Mouse (Mus musculus) liver, adult 2 months (tissue): ENCODE measurements around the gene Ankrd28. TPM values are rescaled to one million over a fixed set of nuclear protein-coding genes. Genes with fewer than 3 reads are reported as not detected.
A peak's percentile ranks its signal among the peaks of the same experiment; 100 is the strongest.

ENCODE experiments used
- DNase-seq: peaks from one replicate; pipeline ENCODE4 v3.0.0-alpha.2; 2011; ENCODE audit warnings: low read depth, low spot score; ENCODE audit errors: extremely low read depth
- H3K27ac ChIP-seq: fragments of 200-500 bp; replicated peaks from 2 replicates; pipeline ENCODE4 v1.5.1; 2012; ENCODE audit warnings: low read depth, mild to moderate bottlenecking, control low read depth, inconsistent platforms, low read length; ENCODE audit not compliant: insufficient read depth
- H3K27me3 ChIP-seq: fragments of 200-500 bp; 2 replicates; pipeline ENCODE4 v1.6.1; 2012; ENCODE audit warnings: mild to moderate bottlenecking, moderate library complexity, low read length, inconsistent platforms; ENCODE audit not compliant: control insufficient read depth, insufficient read depth
- H3K36me3 ChIP-seq: fragments of 200-500 bp; 2 replicates; pipeline ENCODE4 v1.6.1; 2012; ENCODE audit warnings: low read length, inconsistent platforms; ENCODE audit not compliant: control insufficient read depth, insufficient read depth
- H3K4me1 ChIP-seq: fragments of 200-500 bp; 2 replicates; pipeline ENCODE4 v1.6.1; 2011; ENCODE audit warnings: low read length; ENCODE audit not compliant: control insufficient read depth, insufficient read depth
- H3K4me3 ChIP-seq: fragments of 200-500 bp; 2 replicates; pipeline ENCODE4 v1.5.1; 2011; ENCODE audit warnings: low read depth, mild to moderate bottlenecking, control low read depth, low read length, moderate library complexity; ENCODE audit not compliant: insufficient read depth
- H3K79me2 ChIP-seq: fragments of 200-500 bp; 2 replicates; pipeline ENCODE4 v1.6.1; 2012; ENCODE audit warnings: inconsistent platforms, mild to moderate bottlenecking, low read length, moderate library complexity; ENCODE audit not compliant: control insufficient read depth, insufficient read depth
- H3K9ac ChIP-seq: fragments of 200-500 bp; 2 replicates; pipeline ENCODE4 v1.6.1; 2012; ENCODE audit warnings: low read depth, mild to moderate bottlenecking, control low read depth, inconsistent platforms, low read length
- CTCF ChIP-seq: fragments of 200-500 bp; IDR thresholded peaks from 2 replicates; pipeline ENCODE4 v1.5.1; 2011; ENCODE audit warnings: low read depth, low read length, control low read depth
- POLR2A ChIP-seq: fragments of 200-500 bp; IDR thresholded peaks from 2 replicates; pipeline ENCODE4 v1.6.1; 2011; ENCODE audit warnings: low read length, control low read depth; ENCODE audit not compliant: insufficient read depth; ENCODE audit errors: extremely low read depth
- WGBS: fragments of 180-500 bp; shearing (Covaris S2); methylation state at CpG from one replicate; pipeline ENCODE4 v1.1.7; 2018; 5-methylcytosine and 5-hydroxymethylcytosine counted together
- polyA plus RNA-seq: library from polyadenylated mRNA; depleted of rRNA; stranded (reverse); fragments of >200 nt; gene quantifications from 2 replicates; pipeline ENCODE4 v1.2.3, GENCODE M21; 2012
- total RNA-seq: library from RNA; depleted of rRNA; stranded (reverse); fragments of >200 nt; gene quantifications from 2 replicates; pipeline ENCODE4 v1.2.3, GENCODE M21; 2014

The Ankrd28 gene
- total and polyA plus RNA-seq, 2 experiments, result 3.4 to 27.7 TPM

- Histone ChIP-seq H3K36me3 (peaks cover 20% of the 10 kb centered on the region), H3K27ac (no peak overlapping the region), H3K79me2 (peaks cover 2% of the 10 kb centered on the region; the same call in 1 of the 2 replicates), H3K27me3 (no peaks in the 10 kb centered on the region), H3K4me3 (no peak overlapping the region), H3K9ac (no peak overlapping the region), H3K4me1 (no peaks in the 10 kb centered on the region)
- no peak for DNase-seq
- TF ChIP-seq CTCF, result no peak
- no peak for TF ChIP-seq POLR2A
- 91% methylated on average over 6 of the region's 6 CpGs for WGBS
Observed at GRCm38 (mm10) chr14:31748239-31748873, 82.1 kb downstream of the Ankrd28 start.

GRCm38 (mm10) chr14:31742523-31742922, 87.9 kb downstream of the Ankrd28 start:
- DNase-seq, result no peak
- H3K36me3 ChIP-seq, result peaks cover 44% of the 10 kb centered on the region
- 58% methylated on average over 3 of the region's 3 CpGs for WGBS
- no peaks in the 10 kb centered on the region for H3K27me3 ChIP-seq
- H3K27ac ChIP-seq, result no peak overlapping the region
- H3K4me1 ChIP-seq, result no peaks in the 10 kb centered on the region
- no peak overlapping the region for H3K9ac ChIP-seq
- no peaks in the 10 kb centered on the region for H3K79me2 ChIP-seq
- H3K4me3 ChIP-seq, result no peak overlapping the region
- no peak for TF ChIP-seq POLR2A

- Histone ChIP-seq H3K27me3 (no peaks in the 10 kb centered on the region), H3K27ac (no peak overlapping the region), H3K4me3 (no peak overlapping the region), H3K79me2 (no peaks in the 10 kb centered on the region), H3K36me3 (peaks cover 28% of the 10 kb centered on the region; the same call in 1 of the 2 replicates), H3K4me1 (no peaks in the 10 kb centered on the region), H3K9ac (no peak overlapping the region)
- WGBS, result 84% methylated on average over 2 of the region's 2 CpGs
- DNase-seq, result no peak
- TF ChIP-seq POLR2A (no peak), CTCF (no peak)
Observed at GRCm38 (mm10) chr14:31734811-31735210, 95.6 kb downstream of the Ankrd28 start.

- Histone ChIP-seq H3K27me3 (no peaks in the 10 kb centered on the region), H3K79me2 (no peaks in the 10 kb centered on the region), H3K9ac (no peak overlapping the region), H3K4me3 (no peak overlapping the region), H3K27ac (no peak overlapping the region), H3K4me1 (no peaks in the 10 kb centered on the region), H3K36me3 (peaks cover 14% of the 10 kb centered on the region)
- 83% methylated on average over 3 of the region's 3 CpGs for WGBS
- no peak for TF ChIP-seq CTCF
- peak; percentile 23 for DNase-seq
Observed at GRCm38 (mm10) chr14:31727522-31727921, 102.9 kb downstream of the Ankrd28 start.

- DNase-seq, result no peak
- TF ChIP-seq CTCF (no peak), POLR2A (no peak)
- Histone ChIP-seq H3K79me2 (no peaks in the 10 kb centered on the region), H3K4me3 (no peak overlapping the region), H3K27me3 (no peaks in the 10 kb centered on the region), H3K36me3 (peaks cover 31% of the 10 kb centered on the region), H3K4me1 (no peaks in the 10 kb centered on the region), H3K27ac (no peak overlapping the region), H3K9ac (no peak overlapping the region)
- 94% methylated on average over 1 of the region's 1 CpGs for WGBS
Observed at GRCm38 (mm10) chr14:31722746-31723145, 107.7 kb downstream of the Ankrd28 start.

GRCm38 (mm10) chr14:31721256-31721655, 109.2 kb downstream of the Ankrd28 start:
- no peaks in the 10 kb centered on the region for H3K4me1 ChIP-seq
- peaks cover 40% of the 10 kb centered on the region for H3K36me3 ChIP-seq
- H3K79me2 ChIP-seq, result no peaks in the 10 kb centered on the region
- peak; percentile 25 for DNase-seq
- TF ChIP-seq POLR2A (no peak), CTCF (no peak)
- no peaks in the 10 kb centered on the region for H3K27me3 ChIP-seq
- H3K4me3 ChIP-seq, result no peak overlapping the region
- 84% methylated on average over 3 of the region's 3 CpGs for WGBS
- no peak overlapping the region for H3K27ac ChIP-seq
- H3K9ac ChIP-seq, result no peak overlapping the region
